Mouse (Mus musculus) liver, adult 2 months (tissue): ENCODE data around the gene Mylk4.

Source experiments
- CTCF ChIP-seq: fragments of 200-500 bp; IDR thresholded peaks from 2 replicates; pipeline ENCODE4 v1.5.1; 2011; ENCODE audit warnings: low read depth, low read length, control low read depth
- POLR2A ChIP-seq: fragments of 200-500 bp; IDR thresholded peaks from 2 replicates; pipeline ENCODE4 v1.6.1; 2011; ENCODE audit warnings: low read length, control low read depth; ENCODE audit not compliant: insufficient read depth; ENCODE audit errors: extremely low read depth

DNA sequence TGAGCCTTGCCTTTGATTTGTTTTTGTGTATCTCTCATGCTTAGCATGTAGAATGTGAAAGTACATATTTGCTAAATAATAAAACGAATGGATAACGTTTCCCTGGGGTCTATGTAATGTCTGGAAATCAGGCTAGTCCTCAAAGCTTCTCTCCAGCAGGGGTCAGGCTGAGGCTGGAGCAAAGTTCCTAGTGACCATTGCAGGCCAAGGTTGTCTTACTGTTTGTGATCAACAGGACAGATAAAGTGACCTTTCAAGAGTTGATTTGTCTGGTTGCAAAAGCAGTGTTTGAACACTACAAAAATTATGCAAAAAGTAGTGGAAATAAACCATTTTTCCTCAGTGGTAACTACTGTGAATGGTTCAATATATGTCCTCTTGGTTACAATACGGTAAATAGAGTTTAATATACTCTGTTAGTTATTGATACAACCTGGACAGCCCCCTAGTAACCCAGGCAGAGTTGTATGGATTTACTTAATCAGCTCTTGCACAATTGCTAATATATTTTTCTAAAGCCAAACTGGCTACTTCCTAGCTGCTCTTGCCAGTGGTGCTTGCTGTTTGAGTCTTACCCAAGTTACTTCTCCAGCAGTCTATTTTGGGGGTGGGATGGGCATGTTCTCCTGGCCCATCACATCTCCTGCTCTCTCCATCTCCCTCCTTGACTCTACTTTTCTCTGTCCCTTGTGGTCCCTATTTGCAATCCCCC, 43.5 kb upstream of the Mylk4 start:
- TF ChIP-seq POLR2A: no peak
- TF ChIP-seq CTCF: peak; percentile 51; the same call in 1 of the 2 replicates
